Mouse (Mus musculus) retina, embryonic 14.5 days (tissue): ENCODE data around the gene Xpr1.
A peak's percentile ranks its signal among the peaks of the same experiment; 100 is the strongest.

Source experiments
- DNase-seq: peaks from one replicate; pipeline ENCODE4 v3.0.0-alpha.2; 2015; ENCODE audit warnings: low spot score

The Xpr1 gene

DNA sequence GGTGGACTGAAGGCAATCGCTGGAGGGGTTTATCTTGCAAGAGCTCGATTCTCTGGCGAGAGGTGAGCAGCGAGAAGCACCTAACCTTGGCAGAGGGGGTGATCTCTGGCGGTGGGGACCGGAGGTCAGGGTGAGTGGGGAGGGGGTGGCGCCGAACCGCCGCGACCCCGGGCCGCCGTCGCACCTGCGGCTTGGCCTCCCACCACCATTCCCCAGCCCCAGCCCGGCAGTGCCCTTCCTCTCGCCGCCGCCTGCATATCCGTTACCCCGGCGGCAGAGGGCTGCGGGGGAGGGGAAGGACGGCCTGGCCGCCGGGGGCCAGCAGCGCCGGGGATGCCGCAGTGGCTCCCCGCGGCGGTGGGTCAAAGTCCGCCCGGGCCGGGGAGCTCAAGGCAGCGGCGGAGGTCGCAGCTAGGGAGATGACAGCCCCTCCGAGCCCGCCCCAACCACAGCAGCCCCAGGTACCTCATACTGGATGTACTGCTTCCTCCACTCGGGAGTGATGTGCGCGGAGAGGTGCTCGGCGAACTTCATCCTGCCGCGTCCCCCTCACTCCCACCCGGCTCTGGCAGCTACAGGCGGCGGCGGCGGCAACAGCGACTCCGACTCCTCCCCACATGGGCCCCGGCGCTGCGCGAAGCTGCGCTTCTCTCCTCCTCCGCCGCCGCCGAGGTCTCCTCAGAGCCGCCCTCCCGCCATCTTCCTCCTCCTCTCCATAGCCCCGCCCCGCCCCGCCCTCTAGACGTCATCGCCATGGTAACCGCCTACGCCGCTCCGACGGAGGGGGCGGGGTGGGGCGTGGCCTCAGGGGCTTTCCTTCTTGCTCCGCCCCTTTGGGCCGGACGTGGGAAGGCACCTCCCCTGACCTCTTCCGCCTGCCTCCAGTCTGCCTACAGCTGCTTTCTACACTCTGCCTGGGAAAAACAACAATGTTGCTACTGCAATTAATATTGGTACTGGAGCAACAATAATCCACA, at the start of gene Xpr1:
Gene Xpr1, minus strand, starts transcription at position 715 of the 977 bp plus-strand sequence.
- DNase-seq = peak; percentile 98

DNA sequence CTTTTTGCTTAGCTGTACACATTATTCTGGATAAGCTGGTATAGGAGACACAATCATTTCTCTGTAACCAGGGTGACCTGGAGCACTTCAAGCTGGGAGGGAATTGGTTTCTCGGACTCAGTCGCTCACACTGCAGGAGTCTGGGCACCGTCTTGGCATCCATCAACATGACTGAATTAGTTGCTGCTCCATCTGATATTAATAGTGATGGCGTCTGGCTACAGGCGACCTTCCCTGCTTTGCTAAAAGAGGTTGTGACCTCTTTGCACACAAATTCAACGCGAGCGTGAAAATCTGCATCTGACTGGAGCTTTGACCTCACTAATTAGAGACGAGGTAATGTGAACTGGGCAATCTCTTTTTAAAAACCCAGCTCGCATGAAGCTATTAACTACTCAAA, 46.2 kb upstream of the Xpr1 start:
- DNase-seq = peak; percentile 56

DNA sequence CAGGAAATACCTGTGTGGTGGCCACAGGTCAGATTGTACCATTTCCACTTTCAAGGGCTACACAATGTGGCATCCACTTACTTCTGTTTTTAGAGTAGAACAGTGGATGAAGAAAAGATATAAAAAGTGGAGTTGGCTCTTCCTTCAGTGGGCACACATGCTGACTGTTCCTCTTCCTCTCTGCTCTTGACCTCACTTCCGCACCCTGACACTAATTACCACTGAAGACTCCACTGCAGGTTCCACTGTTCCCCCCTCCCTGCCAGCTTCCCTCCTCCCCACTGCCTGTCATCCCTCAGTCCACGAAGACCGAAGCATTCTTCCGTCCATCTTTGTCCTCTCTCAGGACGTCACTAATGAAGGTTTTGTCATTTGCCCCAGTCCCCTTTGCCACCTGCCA, 45.4 kb upstream of the Xpr1 start:
- DNase-seq = no peak

DNA sequence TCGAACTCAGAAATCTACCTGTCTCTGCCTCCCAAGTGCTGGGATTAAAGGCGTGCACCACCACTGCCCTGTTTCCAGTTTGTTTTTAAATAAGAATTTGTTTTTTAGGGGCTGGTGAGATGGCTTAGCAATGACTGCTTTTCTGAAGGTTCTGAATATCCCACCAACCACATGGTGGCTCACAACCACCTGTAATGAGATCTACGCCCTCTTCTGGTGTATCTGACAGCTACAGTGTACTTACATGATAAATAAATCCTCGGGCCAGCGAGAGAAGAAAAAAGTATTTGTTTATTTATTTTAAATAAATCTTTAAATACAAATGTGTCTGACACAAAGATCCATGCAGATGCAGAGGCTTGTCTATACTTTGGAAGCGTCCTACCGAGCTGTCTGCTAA, 40.3 kb upstream of the Xpr1 start:
- no peak for DNase-seq

DNA sequence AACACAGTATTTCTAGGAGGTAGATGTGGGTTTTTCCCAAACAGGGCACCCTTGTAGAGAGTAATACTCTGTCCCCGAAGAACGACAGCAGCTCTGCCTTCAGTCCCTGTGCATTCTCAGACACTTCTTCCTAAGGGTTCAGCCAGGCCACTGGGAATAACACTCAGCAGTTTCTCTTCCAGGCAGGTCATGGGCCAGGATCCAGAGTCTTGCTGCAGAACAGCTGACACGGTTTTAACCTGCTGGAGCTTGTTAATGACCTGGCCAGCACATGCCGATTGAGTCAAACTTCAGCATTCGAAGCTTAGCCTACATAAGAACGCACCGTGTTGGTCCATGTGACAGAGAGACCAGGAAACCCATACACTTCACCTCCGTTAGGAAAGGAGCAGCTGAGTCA, 36.0 kb upstream of the Xpr1 start:
- DNase-seq = no peak

DNA sequence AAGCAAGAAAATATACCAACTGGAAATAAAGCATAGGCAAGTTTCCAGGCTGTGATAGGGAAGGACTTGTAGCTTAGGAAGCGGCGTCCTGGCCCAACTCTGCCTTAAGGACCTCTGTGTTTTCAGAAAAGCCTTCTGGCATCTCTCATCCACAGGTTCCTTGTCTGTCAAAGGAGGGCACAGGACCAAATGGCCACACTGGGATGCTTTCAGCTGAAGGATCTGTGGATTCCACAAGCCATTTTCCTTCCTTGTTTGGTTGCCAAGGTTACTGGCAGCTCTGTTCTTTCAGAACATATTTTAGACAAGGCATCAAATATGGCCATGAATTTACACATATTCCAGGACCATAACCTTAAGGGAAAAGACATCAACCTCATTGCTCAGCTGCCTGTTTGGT, 31.7 kb upstream of the Xpr1 start:
- DNase-seq = no peak

DNA sequence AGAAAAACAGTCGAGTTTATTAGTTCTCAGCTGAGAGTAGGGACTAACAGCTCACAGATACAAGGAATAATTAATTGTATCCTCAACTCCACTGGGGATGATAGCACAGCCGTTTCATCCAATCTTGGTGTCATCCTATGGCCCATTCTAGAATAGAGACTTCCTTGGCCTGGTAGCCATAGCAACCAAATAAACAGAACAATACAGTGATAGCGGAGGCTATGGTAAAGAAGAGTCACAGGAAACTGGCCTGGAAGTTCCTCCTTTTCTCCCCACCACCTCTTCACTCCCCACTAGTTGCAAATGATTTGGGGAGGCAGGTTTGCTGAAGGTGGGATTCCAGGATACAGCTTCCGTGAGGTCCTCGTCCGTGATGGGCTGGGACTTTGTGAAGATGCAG, 30.1 kb upstream of the Xpr1 start:
- DNase-seq = no peak

DNA sequence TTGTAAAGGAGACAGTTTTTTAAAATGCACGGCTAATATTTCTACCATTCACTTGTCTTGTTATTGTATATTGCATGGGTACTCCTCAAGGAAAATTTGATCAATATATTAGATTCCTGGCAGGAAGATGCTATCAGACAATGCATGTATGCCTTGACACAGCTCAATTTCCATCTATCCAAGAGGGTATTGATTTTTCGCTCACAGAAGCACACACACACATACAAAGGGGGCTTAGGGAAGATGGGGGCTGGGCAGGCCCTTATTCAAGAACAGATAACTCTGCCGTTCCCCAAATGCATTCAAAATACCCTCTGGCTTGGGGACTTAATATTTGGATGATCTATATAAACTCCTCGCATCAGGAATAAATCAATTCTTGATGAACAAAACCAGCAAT, 25.9 kb upstream of the Xpr1 start:
- peak; percentile 18 for DNase-seq

DNA sequence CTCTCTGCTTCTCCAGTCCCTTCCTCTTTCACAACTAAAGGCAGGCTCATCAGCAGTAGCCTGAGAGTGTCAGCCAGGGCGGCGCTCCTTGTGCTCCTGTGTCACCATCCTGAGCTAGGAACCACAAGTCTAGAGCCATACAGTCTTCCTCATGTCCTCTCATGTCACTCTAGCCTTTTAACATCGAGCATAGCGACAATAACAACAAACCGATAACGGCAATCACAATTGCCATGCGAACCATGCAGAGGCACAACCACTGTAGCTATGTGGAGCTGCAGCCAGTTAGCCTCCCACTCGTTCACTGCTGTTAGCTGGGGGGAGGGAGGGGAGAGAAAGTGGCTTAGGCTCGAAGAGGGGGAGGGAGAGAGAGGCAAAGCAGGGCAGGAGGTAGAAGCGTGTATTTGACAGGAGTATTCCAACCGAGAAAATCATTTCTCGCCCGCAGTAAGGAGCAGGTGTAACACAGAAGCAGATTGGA, 25.3 kb upstream of the Xpr1 start:
- peak; percentile 22 for DNase-seq

DNA sequence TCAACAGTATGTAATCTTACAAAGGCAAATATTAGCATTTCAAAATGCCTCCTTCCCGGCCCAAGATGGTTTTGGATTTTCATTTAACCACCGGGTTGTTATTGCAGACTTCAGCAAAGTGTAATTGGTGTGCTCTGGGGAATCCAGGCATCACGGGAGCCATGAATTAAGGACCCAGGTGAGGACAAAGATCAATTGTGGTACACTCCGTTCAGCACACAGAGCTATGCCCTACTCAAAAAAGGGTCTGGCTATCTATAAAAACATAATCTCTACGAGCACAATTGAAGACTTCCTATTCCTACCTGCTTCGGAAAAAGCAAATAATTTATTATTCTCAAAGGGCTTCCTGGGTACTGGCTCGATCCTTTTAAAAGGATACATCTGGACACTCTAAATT, 22.3 kb upstream of the Xpr1 start:
- DNase-seq = no peak

DNA sequence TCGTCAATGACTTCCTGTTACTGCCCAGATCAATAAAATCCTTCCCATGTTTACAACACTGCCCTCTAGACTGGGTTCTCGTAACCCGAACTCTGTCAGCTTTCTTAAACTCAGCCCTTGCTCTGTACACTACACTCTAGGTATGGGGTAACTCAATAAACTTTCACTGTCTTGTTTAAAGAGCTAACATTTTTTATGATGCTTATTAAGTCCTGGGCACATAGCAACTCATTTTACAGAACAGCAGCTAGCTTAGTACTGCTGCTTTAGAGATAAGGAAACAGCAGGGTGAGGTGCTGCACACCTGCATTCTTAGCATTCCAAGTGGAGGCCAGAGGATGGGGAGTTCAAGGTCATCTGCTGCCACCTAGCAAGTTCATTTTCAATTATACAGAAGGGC, 21.3 kb upstream of the Xpr1 start:
- no peak for DNase-seq

DNA sequence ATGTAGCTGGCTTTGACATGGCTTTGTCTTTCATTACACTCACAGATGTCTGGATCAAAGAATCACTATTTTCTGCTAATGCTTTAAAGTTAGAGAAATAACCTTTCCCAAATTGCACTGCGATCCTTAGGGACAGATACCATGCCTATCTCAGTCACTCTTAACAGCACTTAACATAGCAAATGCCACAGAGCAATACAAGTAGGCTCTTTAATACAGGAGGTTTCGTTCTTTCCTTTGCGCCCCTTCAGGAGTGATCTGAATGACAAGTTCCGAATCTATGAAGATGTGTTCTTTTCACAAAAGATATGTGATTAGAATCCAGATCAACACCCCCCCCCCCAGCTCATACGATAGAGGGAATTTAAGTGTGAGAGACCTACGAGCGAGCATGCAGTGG, 12.1 kb upstream of the Xpr1 start:
- DNase-seq = no peak

DNA sequence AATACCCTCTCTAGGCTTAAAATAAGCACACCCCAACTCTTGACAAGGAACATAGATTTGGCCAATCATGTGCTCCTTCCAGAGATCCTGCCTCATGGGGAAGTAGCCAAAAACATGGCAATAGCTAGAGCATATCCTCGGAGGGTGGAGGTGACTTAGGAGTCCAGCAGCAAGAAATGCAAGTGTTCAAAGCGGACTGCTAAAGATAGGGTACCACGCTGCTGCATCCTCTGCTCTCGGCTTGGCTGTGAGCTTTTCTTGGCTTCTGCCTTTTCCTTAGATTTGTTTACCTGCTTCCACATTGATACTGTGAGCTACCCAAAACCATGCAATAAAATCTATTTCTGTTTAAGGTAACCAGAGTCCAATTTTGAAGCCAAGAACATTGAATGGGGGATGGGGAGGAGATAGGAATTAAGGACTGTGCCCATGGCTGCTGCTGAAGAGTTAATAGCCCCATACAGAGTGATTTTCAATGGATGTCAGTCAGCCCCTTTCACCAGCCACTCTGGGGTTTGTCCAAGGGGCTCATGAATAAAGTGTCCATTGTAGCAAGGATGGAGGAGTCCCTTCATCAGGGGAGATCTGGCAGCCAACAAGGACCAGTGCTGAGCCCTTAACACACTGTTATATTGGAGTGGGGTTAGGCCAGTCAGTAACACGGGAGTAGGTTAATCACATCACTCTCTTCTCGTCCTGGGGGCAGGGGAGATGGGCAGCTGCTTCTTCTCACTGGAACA, 10.1 kb upstream of the Xpr1 start:
- DNase-seq = no peak

DNA sequence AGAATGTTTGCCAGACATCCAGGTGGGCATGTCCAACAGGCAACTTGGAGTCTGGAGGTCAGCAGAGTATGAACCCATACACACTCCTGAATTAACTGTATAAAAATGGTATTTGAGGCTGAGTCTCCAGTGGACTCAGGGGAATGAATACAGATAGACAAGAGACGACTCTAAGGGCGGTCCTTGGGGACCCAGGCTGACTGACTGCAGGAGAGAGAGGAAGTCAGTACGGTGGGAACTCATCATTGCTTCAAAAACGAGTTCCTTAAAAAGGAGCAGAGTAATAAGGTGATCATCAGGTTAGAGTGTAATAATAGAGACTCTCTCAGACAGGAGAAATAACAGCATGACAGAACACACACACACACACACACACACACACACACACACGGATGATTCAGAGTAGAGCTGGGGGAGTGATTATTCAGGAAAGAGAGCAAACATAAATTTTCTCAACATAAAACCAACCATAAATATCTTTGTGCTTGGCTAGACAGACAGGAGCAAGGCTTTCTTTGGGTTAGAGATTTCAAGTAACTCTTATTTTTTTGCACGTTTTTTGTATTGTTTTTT, 8.6 kb upstream of the Xpr1 start:
- no peak for DNase-seq

DNA sequence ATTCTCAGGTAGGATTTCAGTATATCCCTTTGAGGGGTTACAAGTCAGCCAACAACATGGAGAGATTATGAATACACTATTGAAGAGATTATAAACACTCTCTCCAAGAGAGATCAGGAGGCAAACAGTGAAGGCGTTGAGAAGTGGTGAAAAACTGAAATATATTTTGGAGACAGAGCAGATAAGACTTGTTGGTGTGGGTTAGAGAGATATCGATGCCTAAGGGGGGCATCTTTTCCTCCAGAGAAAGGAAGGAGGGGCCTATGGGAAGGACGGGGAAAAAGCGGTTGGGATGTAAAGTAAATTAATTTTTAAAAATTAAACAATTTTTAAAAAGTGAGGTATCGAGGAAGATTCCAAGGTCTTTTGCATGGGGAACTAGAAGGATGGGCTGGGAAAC, 8.1 kb upstream of the Xpr1 start:
- DNase-seq = no peak

DNA sequence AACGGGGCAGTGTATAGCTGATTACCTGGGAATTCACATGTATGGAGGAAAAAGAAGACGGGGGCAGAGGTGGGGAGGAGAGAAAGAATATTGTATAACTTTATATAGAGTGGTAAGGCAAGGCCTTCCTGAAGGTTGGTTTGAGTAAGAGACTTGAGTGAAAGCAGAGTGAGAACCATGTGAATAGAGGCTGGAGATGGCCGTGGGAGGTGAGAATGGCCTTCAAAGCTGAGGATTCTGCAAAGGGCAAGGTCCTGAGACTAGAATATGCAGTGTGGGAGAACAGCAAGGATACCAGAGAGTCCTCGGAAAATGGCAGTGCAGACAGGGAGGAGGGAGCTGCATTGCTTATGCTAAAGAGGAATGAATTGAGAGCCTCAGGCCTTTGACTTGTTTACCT, 6.6 kb upstream of the Xpr1 start:
- DNase-seq = no peak

DNA sequence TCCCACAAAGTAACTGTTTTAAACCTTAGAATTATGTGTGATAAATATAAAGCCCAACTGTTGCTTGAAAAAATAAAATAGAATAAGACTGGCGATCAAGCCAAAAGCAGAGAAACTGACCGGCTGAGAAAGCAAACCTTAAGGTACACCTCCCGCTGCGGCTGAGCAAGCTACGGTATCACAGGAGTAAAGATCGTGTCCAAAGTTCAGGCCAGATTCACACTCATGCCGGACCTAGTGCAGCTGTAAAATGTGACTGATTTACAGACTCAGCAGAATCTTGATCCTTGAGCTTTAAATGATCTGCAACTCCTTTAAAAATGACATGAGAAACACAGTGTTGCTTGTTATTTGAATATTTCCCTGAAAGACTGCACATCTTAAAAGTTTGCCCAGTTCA, 4.8 kb upstream of the Xpr1 start:
- DNase-seq = no peak

DNA sequence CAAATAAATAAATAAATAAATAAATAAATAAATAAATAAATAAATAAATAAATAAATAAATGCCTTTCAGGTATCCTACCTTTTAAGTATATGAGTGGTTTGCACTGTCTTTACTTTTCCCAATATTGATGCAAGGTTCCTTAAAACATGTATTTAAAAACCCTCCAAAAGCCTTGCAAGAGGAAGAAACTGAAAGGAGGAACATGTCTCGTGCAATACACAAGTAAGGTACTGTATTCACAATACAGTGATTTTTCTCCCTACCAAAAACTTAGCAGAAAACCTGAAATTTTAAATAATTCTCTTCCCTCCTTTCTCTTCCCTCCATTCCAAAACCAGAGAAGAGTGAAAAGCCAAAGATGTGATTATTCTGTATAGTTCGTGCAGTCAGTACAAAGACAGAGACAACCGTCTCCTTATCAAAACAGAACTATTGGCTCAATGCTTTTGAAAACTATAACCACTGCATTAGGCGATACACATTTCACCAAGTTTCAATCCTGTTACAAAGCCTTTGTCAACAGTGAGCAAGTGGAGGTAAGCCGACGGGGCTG, 991 bp downstream of the Xpr1 start:
- DNase-seq = peak; percentile 10

DNA sequence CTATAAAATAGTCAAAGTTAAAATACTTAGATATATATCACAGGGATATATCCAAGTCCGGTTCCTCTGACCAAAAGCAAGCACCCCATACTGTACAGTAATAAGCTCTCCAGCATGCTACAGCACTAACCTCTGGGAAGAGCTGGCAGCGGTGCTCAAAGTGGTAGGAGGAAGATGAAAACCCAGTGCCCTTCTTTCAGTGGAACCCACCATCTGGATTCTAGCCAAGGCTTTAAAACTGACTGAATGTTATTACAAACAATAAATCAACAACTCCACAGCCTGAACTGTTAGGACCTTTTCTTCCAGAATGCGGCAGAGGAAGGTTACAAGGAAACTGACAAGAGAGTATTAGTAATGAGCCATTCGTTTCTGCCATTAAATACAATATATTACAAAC, 1.8 kb downstream of the Xpr1 start:
- peak; percentile 36 for DNase-seq

DNA sequence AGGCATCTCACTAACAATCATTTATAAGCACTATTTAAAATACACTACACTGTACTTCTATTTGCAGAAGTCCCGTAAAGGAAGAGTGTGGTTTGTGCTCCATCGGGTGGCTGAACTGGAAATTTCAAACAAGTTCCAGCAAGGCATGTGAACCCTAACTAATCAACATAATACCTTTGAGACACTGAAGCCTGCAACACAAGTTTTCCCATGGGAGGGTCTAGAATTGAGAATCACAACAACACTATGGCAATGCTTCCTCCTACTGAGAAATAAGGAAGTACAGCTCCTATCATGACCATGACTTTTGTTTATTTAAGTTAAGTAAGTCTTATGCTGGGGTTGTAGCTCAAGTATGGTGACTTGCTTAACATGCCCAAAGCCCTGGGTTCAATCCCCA, 4.5 kb downstream of the Xpr1 start:
- no peak for DNase-seq

DNA sequence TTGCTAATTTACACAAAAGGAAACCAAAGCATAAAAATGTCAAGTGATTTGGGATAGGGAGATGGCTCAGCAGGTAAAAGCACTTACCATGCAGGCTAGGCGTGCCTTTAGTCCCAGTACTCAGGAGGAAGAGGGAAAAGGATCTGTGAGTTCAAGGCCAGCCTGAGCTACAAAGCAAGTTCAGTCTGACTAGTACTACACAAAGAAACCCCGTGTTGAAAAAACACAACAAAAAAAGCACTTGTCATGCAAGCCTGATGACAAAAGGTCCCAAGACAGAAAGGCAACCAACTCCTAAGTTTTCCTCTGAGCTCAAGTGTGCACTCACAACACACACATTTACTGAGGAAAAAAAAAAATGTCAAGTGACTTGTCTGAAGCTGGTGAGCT, 8.6 kb downstream of the Xpr1 start:
- DNase-seq = no peak

DNA sequence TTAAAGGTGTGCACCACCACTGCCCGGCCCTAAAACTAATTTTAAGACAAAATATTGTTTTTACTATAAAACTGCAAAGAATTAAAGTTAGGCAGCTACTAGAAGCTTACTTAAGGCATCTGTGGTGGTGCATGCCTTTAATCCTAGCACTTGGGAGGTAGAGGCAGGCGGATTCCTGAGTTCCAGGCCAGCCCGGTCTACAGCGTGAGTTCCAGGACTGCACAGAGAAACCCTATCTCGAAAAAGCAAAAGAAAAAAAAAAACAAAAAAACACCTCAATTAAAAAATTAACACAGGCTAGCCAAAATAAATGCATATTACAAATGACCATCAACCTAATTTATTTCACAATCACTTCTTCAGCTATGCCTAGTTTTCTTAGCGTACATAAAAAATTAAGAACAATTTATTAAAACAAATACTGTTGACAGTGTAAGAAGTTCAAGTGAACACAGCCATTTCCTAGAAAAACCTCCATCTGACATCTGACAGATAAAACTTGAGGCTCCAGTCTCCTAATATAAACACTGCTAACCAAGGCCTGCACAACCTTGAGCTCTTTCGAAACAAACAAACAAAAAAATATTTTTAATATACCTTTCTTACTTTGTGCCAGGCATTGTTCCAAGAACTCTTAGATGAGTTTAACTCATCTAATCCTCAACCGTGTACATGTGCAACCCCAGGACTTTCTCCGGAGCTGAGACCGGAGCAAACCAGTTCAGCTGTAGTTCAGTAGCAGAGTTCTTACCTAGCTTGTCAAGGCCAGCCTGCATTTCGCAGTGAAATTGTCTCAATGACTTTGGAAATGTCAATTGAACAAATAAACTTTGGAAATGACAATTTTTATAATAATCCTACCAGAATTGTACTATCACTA, 9.3 kb downstream of the Xpr1 start:
- DNase-seq = no peak
